Mouse (Mus musculus): ENCODE measurements around the gene Erp29. TPM values are rescaled to one million over a fixed set of nuclear protein-coding genes. Genes with fewer than 3 reads are reported as not detected.
"Not testable (repeated sequence)": the region's sequence is repeated elsewhere in the genome, so short reads cannot be mapped to it uniquely, and the experiment has no call there.

Erp29 gene
- 10 to 100 TPM; 58.4 to 80.5 TPM for polyA plus RNA-seq (2017; shearing (Covaris generic))

DNA sequence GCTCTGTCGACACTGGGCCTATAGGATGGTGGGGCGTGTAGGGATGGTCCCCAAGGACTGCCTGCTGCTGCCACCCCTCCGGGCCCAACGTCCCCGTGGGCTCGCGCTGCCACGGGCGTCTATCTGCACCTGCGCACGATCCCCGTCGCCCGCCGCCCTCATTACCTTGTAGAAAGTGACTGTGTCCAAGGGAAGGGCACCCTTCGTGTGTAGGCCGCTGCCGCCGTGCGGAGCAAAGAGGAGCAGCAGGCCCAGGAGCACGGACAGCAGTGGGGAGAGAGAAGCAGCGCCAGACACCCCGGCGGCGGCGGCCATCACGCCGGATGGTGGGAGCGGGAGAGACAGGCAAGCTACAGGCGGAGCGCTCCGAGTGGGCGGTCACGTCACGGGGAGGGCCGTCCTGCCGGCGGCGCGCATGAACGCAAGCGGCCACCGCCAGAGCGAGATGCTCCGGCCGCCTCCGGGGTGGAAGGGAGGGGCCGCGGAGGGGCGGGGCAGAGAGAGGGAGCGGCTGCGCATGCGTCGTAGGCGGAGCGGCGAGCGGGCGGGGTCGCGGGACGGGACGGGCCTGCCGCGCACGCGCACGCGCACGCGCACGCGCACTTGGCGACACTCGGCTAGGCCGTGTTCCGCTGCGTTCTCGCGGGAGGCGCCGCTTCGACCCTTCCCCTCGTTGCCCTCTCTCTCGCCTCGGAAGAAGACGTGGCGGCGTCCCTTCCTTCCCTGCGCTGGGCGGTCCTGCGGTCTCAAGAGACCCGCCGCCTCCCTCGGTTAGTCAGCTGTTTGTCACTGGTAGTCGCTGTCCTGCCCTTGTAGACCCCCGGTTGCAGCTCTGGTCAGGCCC, at the start of gene Erp29:
Gene Erp29, minus strand, starts transcription at position 481 of the 844 bp plus-strand sequence.
- ATAC-seq: peak; percentile 94

DNA sequence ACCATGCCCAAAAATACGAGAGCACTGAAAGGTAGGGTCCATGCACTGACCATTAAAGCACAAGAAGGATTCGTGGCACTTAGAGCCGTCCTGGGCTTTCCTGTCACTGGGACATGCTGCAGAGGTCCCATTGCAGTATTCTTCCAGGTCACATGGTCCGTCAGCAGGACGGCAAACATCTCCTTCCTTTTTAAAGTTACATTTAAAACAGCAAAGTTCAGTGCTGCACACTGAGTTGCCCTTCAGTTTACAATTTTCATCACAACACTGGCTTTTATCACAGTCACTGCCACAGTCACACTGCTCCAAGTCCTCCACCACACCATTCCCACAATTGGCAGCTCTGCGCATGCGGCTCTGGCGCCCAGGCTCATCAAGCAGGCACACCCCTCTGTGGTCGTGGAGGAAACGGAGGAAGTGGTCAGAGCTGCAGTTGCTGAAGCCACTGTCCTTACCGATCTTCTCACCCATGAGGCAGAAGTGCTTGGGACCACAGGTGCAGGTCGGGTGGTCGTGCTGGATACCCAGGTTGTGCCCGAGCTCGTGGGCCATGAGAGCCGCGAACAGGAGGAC, 49.2 kb upstream of the Erp29 start:
- ATAC-seq: not testable (repeated sequence)

DNA sequence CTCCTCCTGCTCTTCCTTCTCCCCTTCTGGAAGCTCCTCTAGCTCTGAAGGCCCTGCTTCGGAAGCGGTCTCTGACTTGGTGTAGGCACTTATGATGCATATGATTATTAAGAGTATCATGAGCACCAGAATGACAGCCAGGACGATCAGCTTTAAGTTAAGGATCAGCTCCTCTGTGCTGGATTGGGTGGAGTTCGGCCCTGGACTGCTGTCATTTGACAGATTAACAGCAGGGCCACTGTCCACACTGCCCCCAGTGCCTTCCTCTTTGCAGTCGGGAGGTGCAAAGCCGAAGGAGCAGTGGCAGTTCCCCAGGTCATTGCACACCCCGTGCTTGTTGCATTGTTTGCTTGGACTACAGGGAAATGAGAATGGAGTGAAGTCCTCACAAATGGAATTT, 48.4 kb upstream of the Erp29 start:
- ATAC-seq: no peak

DNA sequence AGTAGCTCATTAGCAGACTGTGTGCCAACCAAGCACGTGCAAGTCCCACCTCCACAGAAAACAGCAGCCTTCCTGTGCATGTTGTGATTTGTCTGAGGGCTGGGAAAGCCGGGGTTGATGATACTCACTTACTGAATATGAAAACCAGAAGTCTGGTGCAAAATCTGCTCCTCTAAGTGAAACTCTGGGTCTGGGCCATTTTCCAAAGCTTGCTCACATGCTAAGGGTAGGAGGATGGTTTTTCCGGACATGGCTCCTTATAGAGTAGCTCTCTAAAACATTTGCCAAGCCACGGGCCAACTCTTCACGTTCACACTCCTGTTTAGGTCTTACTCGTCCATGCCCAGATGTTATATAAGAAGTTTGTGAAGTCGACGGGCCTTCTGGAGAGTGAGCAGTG, 41.0 kb upstream of the Erp29 start:
- ATAC-seq: no peak

DNA sequence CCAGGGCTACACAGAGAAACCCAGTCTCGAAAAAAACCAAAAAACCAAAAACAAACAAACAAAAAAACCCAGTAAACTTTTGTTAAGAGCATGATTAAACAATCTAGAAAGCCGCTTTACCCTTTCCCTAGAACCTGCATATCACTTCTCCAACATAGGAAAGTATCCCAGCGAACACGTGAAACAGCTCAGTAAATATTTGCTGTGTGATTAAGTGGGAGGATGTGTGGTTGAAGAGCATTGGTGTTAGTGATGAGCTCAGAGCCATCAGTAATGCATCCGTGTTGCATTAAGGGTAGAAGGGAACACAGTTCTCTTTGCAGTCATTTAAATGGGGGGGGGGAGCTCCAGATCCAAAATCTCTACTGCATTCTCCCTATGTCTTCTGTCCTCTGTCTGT, 32.5 kb upstream of the Erp29 start:
- ATAC-seq: no peak

DNA sequence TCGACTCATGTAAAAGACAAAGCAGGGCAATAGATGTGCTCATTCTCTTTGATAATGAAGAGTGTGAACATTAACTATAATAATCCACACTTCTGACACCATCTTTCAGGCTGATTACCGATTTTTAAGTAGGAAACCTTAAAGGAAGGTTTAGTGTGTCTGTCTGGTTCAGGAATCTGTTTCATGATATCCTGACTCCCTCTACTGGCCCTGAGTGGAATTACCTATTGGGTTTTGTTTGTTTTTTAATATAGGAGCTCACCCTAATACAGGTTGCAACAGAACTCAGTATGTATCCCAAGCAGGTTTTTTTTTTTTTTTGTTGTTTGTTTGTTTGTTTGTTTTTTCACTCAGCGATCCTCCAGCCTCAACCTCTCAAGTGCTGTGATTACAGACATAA, 25.4 kb upstream of the Erp29 start:
- no peak for ATAC-seq

DNA sequence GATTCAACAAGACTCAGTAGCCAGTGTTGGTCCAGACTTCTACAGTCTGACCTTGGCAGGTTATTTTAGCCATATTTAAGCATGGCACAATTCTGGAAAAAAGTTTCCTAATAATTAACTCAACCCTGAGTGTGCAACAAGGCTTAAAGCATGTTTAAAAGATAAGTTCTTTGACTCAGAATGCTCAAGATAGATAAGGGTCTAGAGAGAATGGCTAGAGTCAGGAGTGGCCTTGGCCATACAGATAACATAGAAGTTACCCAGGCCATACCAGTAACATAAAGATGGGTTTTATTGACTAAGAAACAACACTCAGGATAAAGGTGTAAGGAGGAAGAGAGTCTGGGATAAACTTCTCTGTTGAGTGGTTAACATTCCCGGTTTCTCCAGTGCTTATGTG, 23.7 kb upstream of the Erp29 start:
- ATAC-seq: no peak

DNA sequence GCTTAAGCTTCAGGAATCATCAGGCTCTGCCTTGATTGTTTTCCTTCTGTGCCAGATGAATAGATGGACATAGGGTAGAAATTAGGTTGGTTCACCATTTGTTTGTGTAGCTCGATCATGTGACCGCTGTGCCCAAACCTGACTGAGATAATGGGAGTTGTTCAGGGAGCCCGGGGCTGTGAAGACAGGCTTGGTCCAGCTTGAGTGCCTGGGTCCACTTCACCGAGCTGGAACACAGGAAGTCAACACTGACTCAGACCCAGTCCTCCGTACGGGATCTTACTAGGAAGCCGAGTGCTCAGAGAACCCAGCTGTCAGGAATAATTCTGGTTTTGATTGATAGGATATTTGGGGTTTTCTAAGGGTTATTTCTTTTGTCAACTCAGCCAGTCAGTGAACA, 22.3 kb upstream of the Erp29 start:
- no peak for ATAC-seq

DNA sequence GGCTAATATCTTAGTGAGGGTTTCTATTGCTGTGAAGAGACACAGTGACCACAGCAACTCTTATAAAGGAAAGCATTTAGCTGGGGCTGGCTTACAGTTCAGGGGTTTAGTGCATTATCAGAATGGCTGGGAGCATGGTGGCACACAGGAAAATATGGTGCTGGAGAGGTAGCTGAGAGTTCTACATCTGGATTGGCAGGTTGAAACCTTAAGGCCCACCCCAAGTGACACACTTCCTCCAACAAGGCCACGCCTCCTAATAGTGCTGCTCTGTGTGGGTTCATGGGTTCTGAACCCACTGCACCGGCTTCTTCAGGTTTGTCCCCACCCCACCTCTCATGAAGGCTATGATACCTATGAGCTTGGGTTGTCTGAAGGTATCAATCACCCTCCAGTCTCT, 20.1 kb upstream of the Erp29 start:
- no peak for ATAC-seq

DNA sequence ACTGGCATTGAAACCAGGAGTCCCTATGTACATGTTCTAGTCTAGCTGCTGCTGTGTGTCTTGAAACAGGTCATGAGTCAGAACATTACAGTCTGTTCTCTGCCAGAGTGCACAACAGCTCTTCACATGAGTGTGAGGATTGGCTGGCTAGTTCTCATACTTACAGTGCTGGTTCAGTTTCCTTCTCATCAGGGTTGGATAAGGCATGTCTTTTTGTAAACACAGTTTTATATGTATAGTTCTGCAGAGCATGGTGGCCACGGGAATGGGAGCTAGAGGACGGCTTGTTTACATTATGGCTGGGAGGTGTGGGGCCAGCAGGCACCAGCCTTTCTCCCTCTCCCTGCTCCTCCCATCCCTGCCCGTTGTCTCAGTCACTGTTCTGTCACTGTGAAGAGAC, 17.3 kb upstream of the Erp29 start:
- ATAC-seq: no peak

DNA sequence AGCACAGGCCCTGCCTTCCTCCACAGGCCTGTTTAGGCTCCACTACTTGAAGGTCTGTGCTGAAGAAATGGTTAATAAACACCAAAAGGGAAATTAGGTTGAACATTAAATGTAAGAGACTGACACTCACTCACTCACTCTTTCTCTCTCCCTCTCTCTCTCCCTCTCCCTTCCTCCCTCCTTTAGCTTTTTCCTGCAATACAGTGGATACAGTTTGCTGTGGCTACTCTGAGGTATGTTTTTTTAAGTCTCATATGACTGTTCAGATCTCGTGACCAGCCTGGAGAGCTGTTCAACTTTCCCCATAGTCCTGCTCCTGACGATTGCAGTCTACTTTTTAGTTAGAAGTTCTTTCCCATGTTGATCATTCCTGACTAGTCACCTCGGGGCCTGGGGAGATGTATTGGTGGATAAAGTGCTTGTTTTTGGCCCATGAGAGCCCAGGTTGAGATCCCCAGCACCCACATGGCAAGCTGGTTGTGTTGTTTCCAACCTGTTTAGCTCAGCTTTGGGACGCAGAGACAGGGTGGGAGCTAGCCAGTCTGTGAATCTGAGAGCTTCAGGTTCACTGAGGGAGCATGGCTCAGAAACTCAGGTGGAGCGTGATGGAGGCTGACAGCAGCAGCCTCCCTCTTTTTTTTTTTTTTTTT, 11.4 kb upstream of the Erp29 start:
- ATAC-seq: no peak

DNA sequence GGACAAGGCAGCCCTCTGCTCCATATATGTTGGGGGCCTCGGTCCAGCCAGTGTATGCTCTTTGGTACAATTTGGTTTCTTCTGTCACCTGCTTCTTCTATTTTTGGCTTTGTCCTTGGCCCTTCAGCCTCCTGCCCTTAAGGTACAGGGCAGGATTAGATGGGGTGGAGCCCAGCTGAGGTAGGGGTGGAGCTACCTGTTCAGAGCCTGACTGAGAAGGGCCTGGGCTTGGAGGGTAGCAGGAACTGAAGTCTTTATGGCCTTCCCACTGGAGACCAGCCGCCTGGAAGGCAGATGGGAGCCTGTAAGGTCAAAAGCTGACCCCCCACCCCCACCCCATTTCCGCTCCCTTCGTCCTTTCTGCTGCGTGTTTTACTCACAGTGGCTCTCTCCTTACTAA, 10.7 kb upstream of the Erp29 start:
- ATAC-seq: no peak

DNA sequence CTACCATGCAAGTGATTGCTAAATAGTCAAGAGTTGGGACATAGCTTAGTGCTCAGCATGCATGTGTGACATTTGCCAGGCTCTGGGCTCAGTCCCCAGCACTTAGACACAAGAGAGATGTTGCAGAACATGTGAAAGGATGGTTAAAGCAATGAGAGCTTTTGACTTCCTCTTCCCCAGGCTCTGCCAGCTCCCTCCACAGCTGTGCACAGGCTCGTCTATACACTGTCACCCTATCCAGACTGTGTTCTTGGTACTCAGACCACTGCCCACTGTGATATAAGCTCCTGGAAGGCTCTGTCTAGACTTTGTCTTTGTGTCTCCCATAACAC, 9.8 kb upstream of the Erp29 start:
- ATAC-seq: no peak

DNA sequence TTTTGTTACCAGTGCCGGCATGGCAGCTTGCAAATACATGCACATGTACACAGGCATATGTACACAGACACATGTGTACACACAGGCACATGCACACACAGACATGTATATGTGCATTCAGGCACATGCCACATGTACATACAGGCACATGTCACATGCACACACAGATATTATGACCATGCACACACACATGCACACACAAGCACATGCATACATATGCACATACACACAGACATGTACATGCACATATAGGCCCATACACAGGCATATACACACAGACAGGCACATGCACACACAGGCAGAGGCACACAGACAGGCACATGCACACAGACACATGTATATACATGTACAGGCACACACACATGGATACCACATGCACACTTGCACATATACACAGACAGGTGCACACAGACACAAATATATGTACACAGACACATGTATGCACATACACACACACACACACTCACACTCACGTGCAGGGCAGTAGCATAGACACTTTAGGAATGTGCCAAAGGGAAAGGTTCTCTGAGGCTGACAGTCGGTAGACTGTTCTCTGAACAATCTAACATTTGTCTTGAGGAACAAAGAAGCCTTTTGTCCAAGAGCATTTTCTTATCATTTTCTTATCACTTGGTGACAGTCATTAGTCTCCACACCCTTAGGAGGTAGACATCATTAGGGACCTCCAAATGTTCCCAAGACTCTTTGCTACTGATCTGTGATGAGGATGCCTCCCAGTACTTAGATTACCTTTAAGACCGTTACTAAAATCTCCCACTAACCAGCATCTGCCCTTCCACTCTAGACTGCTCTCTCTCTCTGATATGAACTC, 9.2 kb upstream of the Erp29 start:
- ATAC-seq: no peak

DNA sequence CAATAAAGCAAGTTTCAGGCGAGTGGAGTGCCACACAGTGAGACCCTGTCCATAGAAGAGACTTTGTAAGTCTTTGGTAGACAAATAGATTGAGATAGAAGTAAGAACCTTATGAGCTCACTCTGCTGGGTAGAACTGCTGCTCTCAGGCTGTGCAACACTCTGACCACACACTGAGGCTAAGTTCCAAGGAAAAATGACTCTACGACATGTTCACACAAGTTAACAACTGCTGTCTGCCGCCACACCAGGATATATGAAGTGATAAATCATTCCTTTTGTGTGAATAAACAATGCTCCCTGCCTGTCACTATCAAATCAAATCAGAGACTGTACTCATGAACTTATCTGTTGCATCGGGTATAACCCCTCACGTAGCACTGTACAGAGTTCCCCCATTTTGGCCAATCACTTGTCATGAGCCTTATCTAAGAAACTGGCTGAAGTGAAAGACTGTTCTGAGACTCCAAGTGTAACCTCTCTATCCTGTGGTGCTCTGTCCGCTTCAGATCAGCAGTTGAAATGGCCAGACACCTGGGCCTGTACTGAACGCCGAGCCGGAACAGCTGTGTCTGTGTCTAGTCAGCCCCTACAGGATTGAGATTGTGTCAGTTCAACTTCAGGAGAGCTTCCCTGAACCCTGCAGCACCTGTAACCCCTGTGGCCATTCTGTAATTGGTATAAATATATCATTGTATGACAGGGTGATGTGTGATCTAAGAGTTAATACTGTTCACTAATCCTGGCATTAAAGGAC, 3.4 kb upstream of the Erp29 start:
- ATAC-seq: no peak

DNA sequence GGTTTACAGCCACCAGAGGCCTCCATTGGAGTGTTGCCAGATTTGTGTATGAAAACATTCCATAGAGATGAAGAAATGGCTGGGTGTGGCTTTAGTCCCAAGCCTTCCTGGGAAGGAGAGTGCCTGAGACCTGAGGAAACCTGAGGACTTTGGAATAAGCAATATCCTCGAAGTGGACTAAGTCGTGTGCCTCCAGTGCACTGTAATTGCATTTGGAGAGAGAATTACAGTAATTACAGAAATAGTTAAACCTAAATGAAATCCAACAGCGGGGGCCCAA, 2.1 kb upstream of the Erp29 start:
- no peak for ATAC-seq

DNA sequence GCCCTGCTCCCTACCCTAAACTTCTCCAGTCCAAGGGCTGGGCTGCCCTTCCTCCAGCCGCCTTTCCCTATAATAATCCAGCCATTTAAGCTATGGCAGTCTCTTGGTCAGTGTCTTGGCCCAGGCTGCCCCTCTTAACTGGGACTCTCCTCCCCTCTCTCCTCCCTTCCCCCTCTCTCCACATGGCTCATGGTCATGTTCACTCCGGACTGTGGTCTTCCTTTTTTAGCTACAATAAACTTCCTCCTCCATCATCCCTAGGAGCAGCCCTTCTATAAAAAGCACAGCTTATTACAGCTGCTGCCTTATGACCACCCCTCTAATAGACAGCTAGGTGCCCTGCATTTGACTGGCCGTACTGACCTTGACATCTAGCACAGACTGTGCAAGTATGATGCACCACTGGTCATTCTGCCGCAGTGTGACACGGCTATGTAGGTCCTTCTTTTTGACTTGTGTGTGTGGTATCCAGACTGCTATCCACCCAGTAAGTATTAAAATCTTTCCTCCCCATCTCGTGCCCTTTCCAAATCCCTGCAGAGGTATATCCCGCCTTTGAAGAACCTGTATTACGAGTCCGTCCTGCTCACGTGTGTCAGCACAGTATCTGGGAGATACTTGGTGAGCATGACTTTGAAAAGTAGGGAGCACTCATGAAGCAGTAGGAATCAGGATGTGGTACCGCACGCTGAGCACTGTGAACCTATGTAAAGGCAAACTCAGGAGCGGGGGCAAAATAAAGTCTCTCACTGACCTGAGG, 1.6 kb upstream of the Erp29 start:
- no peak for ATAC-seq

DNA sequence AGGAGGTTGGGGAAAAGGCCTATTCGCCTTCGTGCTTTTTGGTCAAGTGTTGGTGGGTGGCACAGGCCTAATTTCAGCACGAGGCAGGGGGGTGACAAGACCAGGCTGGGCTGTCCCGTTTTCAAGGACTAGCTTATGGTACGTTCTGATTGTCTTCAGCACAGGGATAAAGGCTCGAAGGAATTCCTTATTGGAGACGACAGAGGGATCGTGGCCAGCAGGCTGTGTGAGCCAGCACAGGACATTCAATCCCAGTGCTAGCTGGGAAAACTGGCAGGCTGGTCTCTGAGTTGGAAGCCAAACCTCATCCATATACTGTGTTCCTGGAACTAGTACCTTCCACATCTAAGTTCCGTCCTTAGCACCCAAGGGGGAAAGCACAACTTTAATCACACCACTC, 600 bp upstream of the Erp29 start:
- no peak for ATAC-seq

DNA sequence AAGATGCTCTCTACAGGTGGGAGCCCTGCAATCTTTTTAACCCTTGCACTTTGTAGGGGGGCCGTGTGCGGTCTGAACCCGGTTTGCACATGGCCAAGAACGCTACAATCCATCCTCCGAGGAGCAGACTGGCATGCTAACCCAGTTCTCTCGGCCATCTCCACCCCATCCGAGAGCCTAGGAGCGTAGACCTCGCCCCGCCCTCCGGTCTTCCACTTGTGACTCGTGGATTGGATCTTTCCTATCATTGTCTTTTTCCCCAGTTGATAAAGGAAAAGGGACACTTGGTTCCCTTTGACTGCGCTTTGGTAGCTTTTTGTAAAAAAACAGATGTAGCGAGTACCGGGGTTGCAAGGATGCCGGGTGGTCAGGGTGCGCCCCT, 671 bp downstream of the Erp29 start, which contains the start of gene Tmem116:
Gene Tmem116, plus strand, starts transcription at position 250 of the 382 bp plus-strand sequence.
- no peak for ATAC-seq

DNA sequence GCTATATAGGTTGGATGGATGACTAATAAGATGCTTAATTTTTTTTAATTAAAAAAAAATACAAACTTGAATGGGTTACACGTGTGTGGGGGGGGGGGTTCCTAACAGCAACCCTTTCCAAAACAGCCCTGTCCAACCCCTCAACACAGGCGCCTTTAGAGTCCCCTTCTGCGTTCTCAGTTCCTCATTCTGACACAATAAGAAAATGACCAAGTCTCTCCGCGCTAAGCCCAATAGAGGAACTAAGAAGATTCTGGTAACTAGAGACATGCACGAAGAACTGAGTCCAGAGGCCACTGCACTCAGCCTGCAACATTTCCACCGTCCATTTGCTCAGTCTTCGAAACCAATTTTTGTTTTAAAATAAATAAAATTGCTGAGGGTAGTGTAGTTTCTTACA, 1.1 kb downstream of the Erp29 start:
- ATAC-seq: no peak

DNA sequence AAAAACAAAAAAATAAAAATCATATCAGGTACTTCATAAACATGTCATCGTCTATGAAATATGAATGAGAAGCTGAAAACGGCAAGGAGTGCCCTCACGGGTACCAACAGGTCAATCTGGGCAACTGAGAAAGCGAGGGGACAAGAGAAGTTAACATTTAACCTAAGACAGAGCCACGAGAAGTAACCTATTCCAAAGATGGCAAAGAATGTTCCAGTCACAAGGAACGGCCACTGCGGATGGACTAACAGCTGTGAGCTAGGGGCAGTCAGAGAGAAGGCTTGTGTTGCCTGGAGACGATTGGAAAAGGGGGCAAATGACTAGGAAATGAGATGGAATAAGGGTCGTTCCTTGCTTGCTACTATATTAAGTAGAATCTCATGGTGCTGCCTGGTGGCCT, 1.8 kb downstream of the Erp29 start:
- ATAC-seq: no peak

DNA sequence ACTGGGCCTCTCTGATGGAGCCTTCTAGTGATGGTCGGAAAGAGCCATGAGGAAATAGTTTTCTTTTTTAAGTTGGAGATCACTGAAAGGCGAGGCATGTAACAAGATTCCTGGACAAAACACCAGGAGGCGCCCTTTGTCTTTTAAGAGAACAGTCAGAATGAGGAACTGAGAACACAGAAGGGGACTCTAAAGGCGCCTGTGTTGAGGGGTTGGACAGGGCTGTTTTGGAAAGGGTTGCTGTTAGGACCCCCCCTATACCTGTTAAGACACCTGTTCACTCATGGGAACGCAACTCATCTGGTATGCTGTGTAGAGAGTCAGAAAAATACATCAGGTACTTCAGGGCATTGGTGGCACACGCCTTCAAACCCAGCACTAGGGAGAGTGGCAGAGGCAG, 2.3 kb downstream of the Erp29 start:
- no peak for ATAC-seq

Data from activated CD4-positive, CD25-positive, alpha-beta regulatory T cell, adult 4 months (primary cell).